Mouse (Mus musculus): ENCODE measurements around the gene Gm30302. TPM values are rescaled to one million over a fixed set of nuclear protein-coding genes. Genes with fewer than 3 reads are reported as not detected.
"Not testable (repeated sequence)": the region's sequence is repeated elsewhere in the genome, so short reads cannot be mapped to it uniquely, and the experiment has no call there.

Gene Gm30302
- total and polyA plus RNA-seq, 2 experiments = not detected

DNA sequence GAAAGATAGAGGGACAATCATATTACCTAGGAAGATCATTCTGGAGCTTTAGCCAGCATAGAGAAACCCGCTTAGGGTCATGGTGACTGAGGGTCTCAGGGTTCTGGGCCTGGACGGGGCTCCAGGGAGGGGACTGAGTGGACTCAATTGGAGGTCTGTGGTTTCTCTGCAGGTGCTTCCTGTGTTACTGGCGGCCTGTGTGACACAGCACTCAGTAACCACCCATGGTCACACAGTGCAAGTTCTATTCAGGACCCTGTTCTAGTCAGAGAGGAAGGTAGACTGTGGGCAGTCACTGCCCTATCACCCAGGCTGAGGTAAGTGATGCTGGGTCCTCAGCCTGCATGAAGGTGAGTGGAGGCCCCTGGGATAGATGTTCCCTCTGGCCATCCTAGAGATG is 14.9 kb downstream of the Gm30302 start:
- TF ChIP-seq POLR2A (IDR thresholded peaks at IDR 0.05; ENCODE audit: extremely low read depth, insufficient read depth, low read length) (no peak), CTCF (IDR thresholded peaks at IDR 0.05; ENCODE audit: low read depth, low read length) (no peak)
- Histone ChIP-seq H3K79me2 (ENCODE audit: control insufficient read depth, insufficient read depth, low read length) (no peaks in the 10 kb centered on the region), H3K27me3 (ENCODE audit: control insufficient read depth, insufficient read depth, low read length) (no peaks in the 10 kb centered on the region), H3K9ac (ENCODE audit: low read depth, low read length) (no peak overlapping the region), H3K27ac (replicated peaks; ENCODE audit: insufficient read depth, low read depth, low read length) (no peak overlapping the region), H3K4me3 (ENCODE audit: insufficient read depth, low read depth, low read length) (no peak overlapping the region), H3K4me1 (ENCODE audit: control insufficient read depth, insufficient read depth, low read length) (peaks cover 1% of the 10 kb centered on the region), H3K36me3 (ENCODE audit: control insufficient read depth, insufficient read depth, low read length) (no peaks in the 10 kb centered on the region)
- WGBS = 86% methylated on average over 3 of the region's 3 CpGs
- no peak for DNase-seq (ENCODE audit: extremely low read depth, low read depth, low spot score)

DNA sequence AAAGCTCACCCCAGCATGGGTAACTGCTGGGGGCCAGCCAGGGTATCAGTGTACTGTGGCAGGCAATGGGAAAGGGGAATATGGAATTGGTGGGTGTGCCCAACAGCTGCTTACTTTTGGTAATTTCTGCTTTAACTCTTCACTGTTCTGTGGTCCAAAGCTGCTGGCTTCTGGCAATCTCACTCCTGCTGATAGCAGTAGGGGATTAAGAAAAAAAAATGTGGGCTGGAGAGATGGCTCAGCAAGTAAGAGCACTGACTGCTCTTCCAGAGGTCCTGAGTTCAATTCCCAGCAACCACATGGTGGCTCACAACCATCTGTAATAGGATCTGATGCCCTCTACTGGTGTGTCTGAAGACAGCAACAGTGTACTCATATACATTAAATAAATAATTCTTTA is 27.3 kb downstream of the Gm30302 start:
- not testable (repeated sequence) for H3K4me1 ChIP-seq (ENCODE audit: control insufficient read depth, insufficient read depth, low read length); DNase-seq (ENCODE audit: extremely low read depth, low read depth, low spot score); H3K4me3 ChIP-seq (ENCODE audit: insufficient read depth, low read depth, low read length); H3K27me3 ChIP-seq (ENCODE audit: control insufficient read depth, insufficient read depth, low read length); H3K9ac ChIP-seq (ENCODE audit: low read depth, low read length); H3K79me2 ChIP-seq (ENCODE audit: control insufficient read depth, insufficient read depth, low read length); H3K36me3 ChIP-seq (ENCODE audit: control insufficient read depth, insufficient read depth, low read length); H3K27ac ChIP-seq (replicated peaks; ENCODE audit: insufficient read depth, low read depth, low read length)

DNA sequence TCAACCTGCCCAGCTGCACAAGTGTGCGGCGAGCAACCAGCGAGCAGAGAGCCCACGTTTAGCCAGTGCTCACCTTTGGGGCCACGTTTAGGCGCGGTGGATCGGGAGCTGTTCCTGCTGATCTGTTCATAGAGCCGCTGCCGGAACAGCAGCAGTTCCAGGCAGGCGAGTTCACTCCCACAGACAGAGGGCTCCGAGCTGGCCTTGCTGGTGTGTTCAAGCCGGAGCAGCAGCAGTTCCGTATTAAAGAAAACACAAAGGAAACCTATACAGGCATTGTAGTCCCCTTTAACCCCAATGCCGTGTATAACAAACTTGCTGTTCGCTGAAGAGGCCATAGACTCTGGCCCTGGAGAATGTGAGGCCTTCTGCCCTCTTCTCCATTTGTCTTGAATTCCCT is 29.7 kb downstream of the Gm30302 start:
- H3K4me3 ChIP-seq (ENCODE audit: insufficient read depth, low read depth, low read length) = no peak overlapping the region
- H3K27me3 ChIP-seq (ENCODE audit: control insufficient read depth, insufficient read depth, low read length) = no peaks in the 10 kb centered on the region
- H3K79me2 ChIP-seq (ENCODE audit: control insufficient read depth, insufficient read depth, low read length) = no peaks in the 10 kb centered on the region
- H3K4me1 ChIP-seq (ENCODE audit: control insufficient read depth, insufficient read depth, low read length) = no peaks in the 10 kb centered on the region
- no peaks in the 10 kb centered on the region for H3K36me3 ChIP-seq (ENCODE audit: control insufficient read depth, insufficient read depth, low read length)
- H3K27ac ChIP-seq (replicated peaks; ENCODE audit: insufficient read depth, low read depth, low read length) = no peak overlapping the region
- TF ChIP-seq POLR2A (IDR thresholded peaks at IDR 0.05; ENCODE audit: extremely low read depth, insufficient read depth, low read length) (no peak), CTCF (IDR thresholded peaks at IDR 0.05; ENCODE audit: low read depth, low read length) (no peak)
- no peak for DNase-seq (ENCODE audit: extremely low read depth, low read depth, low spot score)
- WGBS = 90% methylated on average over 16 of the region's 16 CpGs
- H3K9ac ChIP-seq (ENCODE audit: low read depth, low read length) = no peak overlapping the region

DNA sequence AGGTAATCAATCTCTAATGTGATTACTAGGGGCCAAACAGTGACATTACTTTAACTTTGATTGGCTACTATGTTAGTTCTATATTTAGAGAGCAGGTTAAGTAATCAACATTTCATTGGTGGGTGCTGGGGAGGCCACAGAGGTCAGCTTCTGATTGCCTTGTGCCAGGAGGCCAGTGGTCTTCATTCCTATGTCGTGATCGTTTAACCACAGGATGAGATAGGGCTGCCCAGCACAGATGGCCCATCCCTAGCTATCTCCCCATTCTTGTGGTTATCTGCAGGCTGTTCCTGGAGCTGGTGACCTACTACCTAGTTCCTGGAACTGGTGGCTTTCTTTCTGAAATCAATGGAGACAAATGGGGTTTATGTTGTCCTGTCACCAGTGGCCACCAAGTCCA is 30.8 kb downstream of the Gm30302 start:
- Histone ChIP-seq H3K4me3 (ENCODE audit: insufficient read depth, low read depth, low read length) (no peak overlapping the region), H3K9ac (ENCODE audit: low read depth, low read length) (no peak overlapping the region), H3K4me1 (ENCODE audit: control insufficient read depth, insufficient read depth, low read length) (no peaks in the 10 kb centered on the region), H3K36me3 (ENCODE audit: control insufficient read depth, insufficient read depth, low read length) (no peaks in the 10 kb centered on the region), H3K79me2 (ENCODE audit: control insufficient read depth, insufficient read depth, low read length) (no peaks in the 10 kb centered on the region), H3K27me3 (ENCODE audit: control insufficient read depth, insufficient read depth, low read length) (no peaks in the 10 kb centered on the region), H3K27ac (replicated peaks; ENCODE audit: insufficient read depth, low read depth, low read length) (no peak overlapping the region)
- WGBS = 0% methylated on average over 2 of the region's 2 CpGs
- no peak for TF ChIP-seq CTCF (IDR thresholded peaks at IDR 0.05; ENCODE audit: low read depth, low read length)
- no peak for TF ChIP-seq POLR2A (IDR thresholded peaks at IDR 0.05; ENCODE audit: extremely low read depth, insufficient read depth, low read length)
- DNase-seq (ENCODE audit: extremely low read depth, low read depth, low spot score) = no peak

DNA sequence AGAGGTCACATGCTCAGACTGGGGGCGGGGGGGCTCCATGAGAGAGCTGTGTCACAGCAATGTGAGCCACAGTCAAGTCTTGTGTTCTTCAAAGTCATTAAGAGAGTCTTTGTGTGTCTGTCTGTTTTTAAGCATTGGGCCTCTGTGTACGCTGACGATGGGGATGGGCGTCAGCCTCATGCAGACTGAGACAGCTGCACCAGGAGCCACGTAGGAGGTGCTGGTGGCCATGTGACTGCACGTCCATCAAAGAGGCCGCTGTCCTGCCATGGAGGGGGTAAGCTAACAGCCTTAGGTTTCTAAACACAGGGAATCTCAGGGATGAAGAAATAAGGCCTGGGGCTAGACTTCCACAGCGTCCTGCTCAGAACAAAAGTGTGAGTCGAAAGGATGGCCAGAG is 32.5 kb downstream of the Gm30302 start:
- Histone ChIP-seq H3K79me2 (ENCODE audit: control insufficient read depth, insufficient read depth, low read length) (no peaks in the 10 kb centered on the region), H3K27ac (replicated peaks; ENCODE audit: insufficient read depth, low read depth, low read length) (no peak overlapping the region), H3K9ac (ENCODE audit: low read depth, low read length) (no peak overlapping the region), H3K27me3 (ENCODE audit: control insufficient read depth, insufficient read depth, low read length) (no peaks in the 10 kb centered on the region), H3K4me3 (ENCODE audit: insufficient read depth, low read depth, low read length) (no peak overlapping the region), H3K36me3 (ENCODE audit: control insufficient read depth, insufficient read depth, low read length) (no peaks in the 10 kb centered on the region), H3K4me1 (ENCODE audit: control insufficient read depth, insufficient read depth, low read length) (no peaks in the 10 kb centered on the region)
- WGBS = 83% methylated on average over 9 of the region's 9 CpGs
- no peak for DNase-seq (ENCODE audit: extremely low read depth, low read depth, low spot score)
- TF ChIP-seq POLR2A (IDR thresholded peaks at IDR 0.05; ENCODE audit: extremely low read depth, insufficient read depth, low read length) (no peak), CTCF (IDR thresholded peaks at IDR 0.05; ENCODE audit: low read depth, low read length) (no peak)

DNA sequence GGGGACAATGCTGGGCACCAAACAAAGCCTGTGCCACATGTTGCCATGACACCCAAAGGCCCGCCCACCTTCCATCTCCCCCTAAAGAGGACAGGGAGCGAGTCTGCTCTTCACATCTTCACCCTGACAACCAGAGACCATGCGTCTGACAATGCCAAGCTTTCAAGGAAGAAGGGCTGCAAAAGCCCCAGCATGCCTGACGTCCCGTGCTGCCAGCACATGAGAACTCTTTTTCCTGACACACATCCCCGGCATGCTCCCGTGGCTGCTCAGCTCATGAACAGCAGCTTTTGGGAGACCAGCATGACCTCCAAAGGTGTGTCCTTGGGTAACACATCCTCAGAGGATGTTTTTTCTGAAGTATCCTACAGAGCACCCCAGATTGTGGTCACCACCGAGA is 33.5 kb downstream of the Gm30302 start:
- no peak overlapping the region for H3K27ac ChIP-seq (replicated peaks; ENCODE audit: insufficient read depth, low read depth, low read length)
- DNase-seq (ENCODE audit: extremely low read depth, low read depth, low spot score) = no peak
- 91% methylated on average over 8 of the region's 8 CpGs for WGBS

More for the DNA sequence above, 33.5 kb downstream of the Gm30302 start:
- no peak overlapping the region for H3K9ac ChIP-seq (ENCODE audit: low read depth, low read length)
- TF ChIP-seq CTCF (IDR thresholded peaks at IDR 0.05; ENCODE audit: low read depth, low read length) (no peak), POLR2A (IDR thresholded peaks at IDR 0.05; ENCODE audit: extremely low read depth, insufficient read depth, low read length) (no peak)
- no peak overlapping the region for H3K4me3 ChIP-seq (ENCODE audit: insufficient read depth, low read depth, low read length)
- H3K79me2 ChIP-seq (ENCODE audit: control insufficient read depth, insufficient read depth, low read length) = no peaks in the 10 kb centered on the region
- H3K4me1 ChIP-seq (ENCODE audit: control insufficient read depth, insufficient read depth, low read length) = no peaks in the 10 kb centered on the region
- H3K27me3 ChIP-seq (ENCODE audit: control insufficient read depth, insufficient read depth, low read length) = no peaks in the 10 kb centered on the region
- H3K36me3 ChIP-seq (ENCODE audit: control insufficient read depth, insufficient read depth, low read length) = no peaks in the 10 kb centered on the region
